Mouse (Mus musculus): ENCODE results near the gene Sdhaf2. TPM values are rescaled to one million over a fixed set of nuclear protein-coding genes. Genes with fewer than 3 reads are reported as not detected.
"Not testable (repeated sequence)": the region's sequence is repeated elsewhere in the genome, so short reads cannot be mapped to it uniquely, and the experiment has no call there.

Sdhaf2 gene
- polyA plus RNA-seq (2016; fragmentation: Nextera tagmentation; extraction: Ambion mirVana), result 62.2 and 64.0 TPM in 2 replicates

DNA sequence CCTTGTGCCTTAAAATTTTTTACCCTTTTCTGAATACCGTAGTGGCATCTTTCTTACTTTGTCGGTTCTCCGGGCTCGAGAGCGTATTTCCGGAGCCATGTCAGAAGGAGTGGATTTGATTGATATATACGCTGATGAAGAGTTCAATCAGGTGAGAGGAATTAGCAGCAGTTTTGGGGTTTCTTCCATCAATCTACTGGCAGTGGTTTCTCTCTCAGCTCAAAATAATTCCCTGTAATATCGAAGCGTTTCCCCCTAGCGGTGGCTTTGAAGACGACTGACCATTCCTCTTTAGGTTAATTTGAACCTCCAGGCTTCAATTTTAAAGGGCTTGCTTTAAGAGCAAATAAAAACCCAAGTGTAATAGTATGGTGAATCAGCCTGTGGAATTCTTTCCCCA lies at the start of gene Sdhaf2:
Sdhaf2 (minus strand) TSS at position 233 of the 400 bp plus-strand sequence.
- WGBS, result under 1% methylated on average over 11 of the region's 11 CpGs
- no peaks in the 10 kb centered on the region for H3K9me3 ChIP-seq
- H3K36me3 ChIP-seq (replicated peaks), result peaks cover 48% of the 10 kb centered on the region
- DNase-seq (ENCODE audit: low spot score), result peak; percentile 56
- peak within 1 kb of the TSS; percentile 100 for H3K27ac ChIP-seq (replicated peaks)
- H3K4me3 ChIP-seq, result peak within 1 kb of the TSS; percentile 97
- H3K27me3 ChIP-seq (replicated peaks; ENCODE audit: low read depth, poor library complexity, severe bottlenecking), result no peaks in the 10 kb centered on the region
- peaks cover 30% of the 10 kb centered on the region for H3K4me1 ChIP-seq

DNA sequence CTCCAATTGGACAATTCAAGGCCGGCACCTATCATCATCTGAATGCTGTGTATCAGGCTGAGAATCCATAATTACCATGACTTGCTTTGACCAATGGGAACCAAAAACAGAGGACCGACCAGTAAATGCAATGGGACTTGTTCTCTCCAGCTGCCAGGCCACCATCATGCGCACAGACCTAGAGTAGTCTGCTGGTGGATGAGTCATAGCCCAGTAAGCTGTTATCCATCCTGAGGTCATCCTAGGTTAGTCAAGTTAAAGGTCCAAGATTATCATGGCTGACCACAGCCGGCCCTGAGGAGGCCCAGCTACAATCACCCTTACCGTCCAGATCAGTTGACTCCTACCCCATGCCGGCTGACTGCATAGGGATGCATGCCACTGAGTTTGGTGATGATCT lies 43.7 kb upstream of the Sdhaf2 start:
- 94% methylated on average over 6 of the region's 6 CpGs for WGBS
- no peak overlapping the region for H3K4me3 ChIP-seq
- H3K27ac ChIP-seq (replicated peaks), result no peak overlapping the region
- H3K9me3 ChIP-seq, result no peaks in the 10 kb centered on the region
- DNase-seq (ENCODE audit: low spot score), result no peak
- H3K36me3 ChIP-seq (replicated peaks), result peaks cover 64% of the 10 kb centered on the region
- no peaks in the 10 kb centered on the region for H3K27me3 ChIP-seq (replicated peaks; ENCODE audit: low read depth, poor library complexity, severe bottlenecking)
- no peaks in the 10 kb centered on the region for H3K4me1 ChIP-seq

GRCm38 (mm10) chr19:10565217-10565616 lies 39.3 kb upstream of the Sdhaf2 start:
- Histone ChIP-seq H3K4me3 (no peak overlapping the region), H3K27ac (replicated peaks) (no peak overlapping the region), H3K9me3 (no peaks in the 10 kb centered on the region), H3K4me1 (peaks cover 13% of the 10 kb centered on the region), H3K36me3 (replicated peaks) (peaks cover 20% of the 10 kb centered on the region), H3K27me3 (replicated peaks; ENCODE audit: low read depth, poor library complexity, severe bottlenecking) (no peaks in the 10 kb centered on the region)
- no peak for DNase-seq (ENCODE audit: low spot score)
- WGBS, result 84% methylated on average over 4 of the region's 4 CpGs

DNA sequence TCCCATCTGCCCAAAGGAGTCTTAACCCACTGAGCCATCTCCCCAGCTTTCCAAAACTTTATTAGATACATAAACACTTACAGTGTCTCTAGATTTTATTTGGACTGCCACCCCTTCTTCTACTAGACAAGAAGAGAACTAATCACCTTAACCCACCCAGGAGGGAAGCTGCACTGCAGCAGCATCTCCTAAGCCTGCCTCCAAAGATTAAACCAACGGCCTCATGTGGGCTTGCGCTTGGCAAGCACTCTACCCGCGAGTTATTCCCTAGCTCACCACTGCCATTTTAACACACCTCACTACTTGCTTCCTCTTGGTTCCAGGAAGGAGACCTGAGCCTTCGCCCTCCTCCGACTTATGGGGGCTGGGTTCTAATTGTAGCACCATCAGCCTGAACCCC lies 38.3 kb upstream of the Sdhaf2 start:
- H3K4me3 ChIP-seq, result no peak overlapping the region
- H3K27me3 ChIP-seq (replicated peaks; ENCODE audit: low read depth, poor library complexity, severe bottlenecking), result no peaks in the 10 kb centered on the region
- H3K4me1 ChIP-seq, result peaks cover 13% of the 10 kb centered on the region
- H3K9me3 ChIP-seq, result no peaks in the 10 kb centered on the region
- peaks cover 11% of the 10 kb centered on the region for H3K36me3 ChIP-seq (replicated peaks)
- DNase-seq (ENCODE audit: low spot score), result no peak
- H3K27ac ChIP-seq (replicated peaks), result no peak overlapping the region
- WGBS, result 80% methylated on average over 6 of the region's 6 CpGs

DNA sequence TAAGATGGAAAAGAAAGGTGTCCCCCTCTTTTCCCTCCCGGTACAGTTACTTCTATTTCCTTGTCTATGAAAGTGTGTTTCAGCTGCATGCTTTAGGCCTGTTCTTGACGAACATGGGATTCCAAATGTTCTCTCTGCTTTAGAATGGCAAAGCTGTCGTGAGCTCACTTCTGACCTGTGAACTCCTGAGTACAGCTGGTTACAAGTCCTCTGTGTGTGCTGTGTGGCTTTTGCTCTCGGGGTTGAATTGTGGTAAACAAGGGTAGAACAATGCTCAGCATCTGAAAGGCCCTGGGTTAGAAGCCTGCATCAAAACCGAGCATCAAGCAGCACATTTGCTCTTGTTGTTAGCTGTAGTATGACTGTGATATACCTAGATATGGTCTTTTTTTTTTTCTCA lies 36.4 kb upstream of the Sdhaf2 start:
- peaks cover 13% of the 10 kb centered on the region for H3K4me1 ChIP-seq

GRCm38 (mm10) chr19:10561558-10562314 lies 35.8 kb upstream of the Sdhaf2 start:
- WGBS, result 46% methylated on average over 6 of the region's 6 CpGs
- no peak overlapping the region for H3K4me3 ChIP-seq
- H3K9me3 ChIP-seq, result no peaks in the 10 kb centered on the region
- H3K27me3 ChIP-seq (replicated peaks; ENCODE audit: low read depth, poor library complexity, severe bottlenecking), result no peaks in the 10 kb centered on the region
- H3K27ac ChIP-seq (replicated peaks), result peak overlapping the region; percentile 72
- H3K4me1 ChIP-seq, result peaks cover 13% of the 10 kb centered on the region
- H3K36me3 ChIP-seq (replicated peaks), result no peaks in the 10 kb centered on the region
- peak; percentile 34 for DNase-seq (ENCODE audit: low spot score)

More for the DNA sequence above, 36.4 kb upstream of the Sdhaf2 start:
- no peak for DNase-seq (ENCODE audit: low spot score)
- WGBS, result 40% methylated on average over 5 of the region's 5 CpGs
- Histone ChIP-seq H3K27me3 (replicated peaks; ENCODE audit: low read depth, poor library complexity, severe bottlenecking) (no peaks in the 10 kb centered on the region), H3K9me3 (no peaks in the 10 kb centered on the region), H3K27ac (replicated peaks) (peak overlapping the region; percentile 72), H3K4me3 (no peak overlapping the region), H3K36me3 (replicated peaks) (0 out of 2 replicates have a peak, but pooled peaks cover under 1% of the 10 kb centered on the region)

GRCm38 (mm10) chr19:10560108-10560507 lies 34.2 kb upstream of the Sdhaf2 start:
- Histone ChIP-seq H3K27me3 (replicated peaks; ENCODE audit: low read depth, poor library complexity, severe bottlenecking) (no peaks in the 10 kb centered on the region), H3K4me3 (no peak overlapping the region), H3K27ac (replicated peaks) (no peak overlapping the region), H3K9me3 (no peaks in the 10 kb centered on the region), H3K36me3 (replicated peaks) (no peaks in the 10 kb centered on the region), H3K4me1 (peaks cover 21% of the 10 kb centered on the region)
- no peak for DNase-seq (ENCODE audit: low spot score)
- WGBS, result 41% methylated on average over 5 of the region's 5 CpGs

DNA sequence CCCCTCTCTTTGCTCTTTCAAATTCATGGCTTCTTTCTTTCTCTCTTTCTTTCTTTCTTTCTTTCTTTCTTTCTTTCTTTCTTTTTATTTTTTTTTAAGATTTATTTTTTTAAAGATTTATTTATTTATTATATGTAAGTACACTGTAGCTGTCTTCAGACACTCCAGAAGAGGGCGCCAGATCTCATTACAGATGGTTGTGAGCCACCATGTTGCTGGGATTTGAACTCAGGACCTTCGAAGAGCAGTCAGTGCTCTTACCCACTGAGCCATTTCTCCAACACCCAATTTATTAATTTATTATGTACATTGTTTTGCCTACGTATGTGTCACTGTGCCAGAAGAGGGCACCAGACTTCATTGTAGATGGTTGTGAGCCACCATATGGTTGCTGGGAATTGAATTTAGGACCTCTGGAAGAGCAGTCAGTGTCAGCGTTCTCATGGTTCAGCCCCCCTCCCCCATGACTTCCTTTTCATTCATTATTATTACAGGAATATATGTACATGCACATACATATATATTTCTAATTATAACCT lies 32.0 kb upstream of the Sdhaf2 start:
- H3K9me3 ChIP-seq; H3K27ac ChIP-seq (replicated peaks); H3K27me3 ChIP-seq (replicated peaks; ENCODE audit: low read depth, poor library complexity, severe bottlenecking); H3K36me3 ChIP-seq (replicated peaks); DNase-seq (ENCODE audit: low spot score); H3K4me3 ChIP-seq: not testable (repeated sequence)
- H3K4me1 ChIP-seq, result peaks cover 28% of the 10 kb centered on the region
- WGBS, result 77% methylated on average over 4 of the region's 4 CpGs

DNA sequence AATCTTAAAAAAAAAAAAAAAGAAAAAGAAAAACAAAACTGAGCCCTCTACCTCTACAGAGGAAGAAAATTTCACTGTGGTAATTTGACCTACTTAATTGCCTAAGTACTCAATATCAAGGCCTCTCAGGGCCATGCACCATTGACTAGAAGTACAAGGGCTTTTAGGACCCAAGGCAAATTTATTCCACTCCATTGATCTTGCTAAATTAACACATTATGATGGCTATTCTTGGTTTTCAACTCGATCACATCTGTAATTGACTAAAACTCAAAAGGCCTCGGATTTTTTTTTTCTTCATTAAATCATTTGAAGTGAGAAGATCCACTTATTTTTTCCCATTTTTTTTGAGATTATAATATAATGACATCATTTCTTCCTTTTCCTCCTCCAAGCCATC lies 31.5 kb upstream of the Sdhaf2 start:
- H3K36me3 ChIP-seq (replicated peaks), result peaks cover 10% of the 10 kb centered on the region; the same call in 1 of the 2 replicates
- DNase-seq (ENCODE audit: low spot score), result no peak
- H3K9me3 ChIP-seq, result no peaks in the 10 kb centered on the region
- no peaks in the 10 kb centered on the region for H3K27me3 ChIP-seq (replicated peaks; ENCODE audit: low read depth, poor library complexity, severe bottlenecking)
- H3K4me1 ChIP-seq, result peaks cover 26% of the 10 kb centered on the region
- no peak overlapping the region for H3K4me3 ChIP-seq
- WGBS, result 75% methylated on average over 2 of the region's 2 CpGs
- H3K27ac ChIP-seq (replicated peaks), result no peak overlapping the region

DNA sequence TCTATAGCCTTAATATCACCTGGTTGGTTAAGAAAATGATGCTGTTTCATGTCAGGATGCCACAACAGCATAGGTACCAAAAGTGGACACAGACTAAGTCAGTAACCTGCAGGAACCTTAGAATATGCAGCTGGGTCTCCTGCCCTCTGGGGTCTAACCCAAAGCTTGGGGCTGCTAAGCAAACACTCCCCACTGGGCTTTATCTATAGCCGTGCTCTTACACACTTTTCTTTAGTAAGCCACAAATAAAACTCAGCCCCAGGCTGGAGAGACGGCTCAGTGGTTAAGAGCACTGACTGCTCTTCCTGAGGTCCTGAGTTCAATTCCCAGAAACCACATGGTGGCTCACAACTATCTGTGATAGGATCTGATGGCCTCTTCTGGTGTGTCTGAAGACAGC lies 31.1 kb upstream of the Sdhaf2 start:
- Histone ChIP-seq H3K4me3 (no peak overlapping the region), H3K9me3 (no peaks in the 10 kb centered on the region), H3K4me1 (peaks cover 22% of the 10 kb centered on the region), H3K36me3 (replicated peaks) (peaks cover 14% of the 10 kb centered on the region), H3K27ac (replicated peaks) (no peak overlapping the region), H3K27me3 (replicated peaks; ENCODE audit: low read depth, poor library complexity, severe bottlenecking) (no peaks in the 10 kb centered on the region)
- DNase-seq (ENCODE audit: low spot score), result no peak
- WGBS, result 67% methylated on average over 2 of the region's 2 CpGs

DNA sequence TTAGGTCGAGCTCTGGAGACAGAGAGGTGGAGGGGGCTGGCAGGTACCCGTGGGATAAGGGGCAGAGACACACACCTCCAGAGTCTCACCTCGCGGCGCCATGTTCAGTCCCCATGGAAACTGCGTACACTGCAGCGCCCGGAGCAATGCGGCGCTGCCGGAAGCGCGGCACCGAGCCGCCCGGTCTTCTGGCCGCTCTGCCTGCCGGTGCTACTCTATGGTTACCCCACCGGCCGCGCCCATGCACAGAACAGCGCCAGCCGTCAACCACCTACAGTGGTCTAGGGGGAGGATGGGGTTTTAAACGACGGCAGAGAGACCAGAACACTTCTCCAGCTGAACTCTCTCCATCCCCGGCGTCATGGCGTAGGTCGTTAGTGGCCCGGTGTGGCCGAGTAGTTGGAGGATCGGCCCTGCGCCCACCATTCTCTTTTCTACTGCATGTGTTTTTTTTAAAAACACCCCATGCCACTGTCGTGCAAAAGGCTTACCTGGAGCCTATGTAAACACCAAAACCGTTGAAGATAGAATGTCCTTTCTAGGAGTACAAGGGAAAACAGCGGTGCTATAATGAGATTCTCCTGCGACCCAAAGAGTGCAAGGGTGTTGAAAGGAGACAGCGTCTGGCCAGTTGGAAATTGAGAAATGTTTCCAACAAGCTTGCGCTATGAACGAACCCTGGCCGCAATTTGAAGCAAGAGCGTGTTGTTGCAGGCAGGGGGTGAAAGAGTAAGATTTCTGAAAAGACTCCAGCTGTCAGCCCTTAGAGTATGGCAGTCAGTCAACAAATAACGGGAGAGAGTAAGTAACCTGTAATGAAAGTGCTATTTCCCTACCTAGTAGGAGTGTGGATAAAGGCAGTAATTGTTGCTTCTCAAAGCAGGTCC lies 29.9 kb upstream of the Sdhaf2 start, which contains the start of gene Tmem216:
Tmem216 (minus strand) TSS at position 615 of the 887 bp plus-strand sequence.
- Histone ChIP-seq H3K4me3 (peak within 1 kb of the TSS; percentile 78), H3K4me1 (peaks cover 15% of the 10 kb centered on the region), H3K27me3 (replicated peaks; ENCODE audit: low read depth, poor library complexity, severe bottlenecking) (no peaks in the 10 kb centered on the region), H3K9me3 (no peaks in the 10 kb centered on the region), H3K36me3 (replicated peaks) (peaks cover 25% of the 10 kb centered on the region), H3K27ac (replicated peaks) (peak within 1 kb of the TSS; percentile 86)
- peak; percentile 89 for DNase-seq (ENCODE audit: low spot score)
- 2% methylated on average over 43 of the region's 43 CpGs for WGBS

GRCm38 (mm10) chr19:10539454-10539853 lies 13.5 kb upstream of the Sdhaf2 start:
- H3K4me1 ChIP-seq, result no peaks in the 10 kb centered on the region
- 90% methylated on average over 5 of the region's 5 CpGs for WGBS
- H3K27ac ChIP-seq (replicated peaks), result no peak overlapping the region
- no peak overlapping the region for H3K4me3 ChIP-seq
- H3K9me3 ChIP-seq, result no peaks in the 10 kb centered on the region
- DNase-seq (ENCODE audit: low spot score), result no peak
- peaks cover 99% of the 10 kb centered on the region for H3K36me3 ChIP-seq (replicated peaks)
- no peaks in the 10 kb centered on the region for H3K27me3 ChIP-seq (replicated peaks; ENCODE audit: low read depth, poor library complexity, severe bottlenecking)

Data from embryonic facial prominence, embryonic 10.5 days (tissue).